9 mouse cellular contexts compared by ENCODE assay signal in genomic region chr4:47295547-47295946, GRCm38 (mm10). TPM values are rescaled to one million over a fixed set of nuclear protein-coding genes. Genes with fewer than 3 reads are reported as not detected.
DNase-seq lines count a peak whose midpoint lies in the region; ATAC-seq and TF ChIP-seq lines count a peak whose summit lies in the region.
"Had no signal": no experiment of that assay in that cellular context is flagged by ENCODE, and none has a peak within 500 bp of the region (broad histone marks: within the 10 kb centered on the region; RNA-seq: fewer than 3 reads in every experiment).

No protein-coding gene starts in this region.

- TF ChIP-seq POLR2A in lung, adult 2 months (IDR thresholded peaks at IDR 0.05; ENCODE audit: borderline replicate concordance, extremely low read depth, low read depth, low read length) = no peak

- ATAC-seq in lung, embryonic 14.5 days (ENCODE audit: insufficient read depth) = peak; percentile 33; the same call in 1 of the 2 replicates
- no peak for ATAC-seq in heart, embryonic 16.5 days (replicated peaks; ENCODE audit: extremely low read depth, insufficient read depth, low FRiP score)
- no peak for ATAC-seq in inflammation-experienced regulatory T-cells, adult 6 months

- H3K4me3 ChIP-seq in lung, embryonic 14.5 days (ENCODE audit: low read depth, low read length) = no peak overlapping the region
- no peak overlapping the region for H3K4me3 ChIP-seq in lung, adult 2 months (replicated peaks; ENCODE audit: extremely low read depth, low read depth, low read length)
- no peak overlapping the region for H3K4me3 ChIP-seq in heart, embryonic 16.5 days (ENCODE audit: low read length)
- H3K4me3 ChIP-seq: embryonic facial prominence, embryonic 13.5 days had no signal

- H3K27me3 ChIP-seq in lung, embryonic 14.5 days (ENCODE audit: insufficient read depth, low read length) = no peaks in the 10 kb centered on the region
- H3K27me3 ChIP-seq in heart, embryonic 16.5 days (ENCODE audit: control insufficient read depth, insufficient read depth, low read length) = no peaks in the 10 kb centered on the region
- H3K27me3 ChIP-seq: embryonic facial prominence, embryonic 13.5 days had no signal

- H3K4me2 ChIP-seq in lung, embryonic 14.5 days = no peak overlapping the region
- H3K4me2 ChIP-seq in heart, embryonic 16.5 days (ENCODE audit: low read depth, low read length) = no peak overlapping the region
- H3K4me2 ChIP-seq: embryonic facial prominence, embryonic 13.5 days had no signal

- 39% methylated on average over 3 of the region's 3 CpGs for WGBS in lung, embryonic 14.5 days
- WGBS in lung, adult 2 months = 50% methylated on average over 3 of the region's 3 CpGs
- 37% methylated on average over 3 of the region's 3 CpGs for WGBS in heart, embryonic 16.5 days

- H3K9me3 ChIP-seq in lung, embryonic 14.5 days (ENCODE audit: low read depth, low read length) = no peaks in the 10 kb centered on the region
- peaks cover 15% of the 10 kb centered on the region for H3K9me3 ChIP-seq in heart, embryonic 16.5 days (replicated peaks; ENCODE audit: control insufficient read depth, low read length)

- no peak overlapping the region for H3K9ac ChIP-seq in lung, embryonic 14.5 days
- H3K9ac ChIP-seq in heart, embryonic 16.5 days (ENCODE audit: low read length) = no peak overlapping the region
- H3K9ac ChIP-seq: embryonic facial prominence, embryonic 13.5 days had no signal

- H3K4me1 ChIP-seq in lung, embryonic 14.5 days (ENCODE audit: insufficient read depth) = peaks cover 6% of the 10 kb centered on the region; the same call in 1 of the 2 replicates
- H3K4me1 ChIP-seq in lung, adult 2 months (ENCODE audit: control insufficient read depth, insufficient read depth, low read length) = peaks cover 7% of the 10 kb centered on the region
- H3K4me1 ChIP-seq in heart, embryonic 16.5 days (ENCODE audit: control insufficient read depth, insufficient read depth, low read length) = peaks cover 15% of the 10 kb centered on the region

- no peak for TF ChIP-seq CTCF in lung, embryonic 14.5 days (IDR thresholded peaks at IDR 0.05; ENCODE audit: low read depth)
- no peak for TF ChIP-seq CTCF in lung, adult 2 months (IDR thresholded peaks at IDR 0.05; ENCODE audit: insufficient read depth, low read length)

- peak; percentile 47 for DNase-seq in lung, embryonic 14.5 days
- DNase-seq in lung, adult 2 months = no peak
- peak; percentile 95 for DNase-seq in cerebellum, postnatal 10 days
- DNase-seq in lung, postnatal 4 days = peak; percentile 25 to 47
- no peak for DNase-seq in frontal cortex, adult 2 months (ENCODE audit: extremely low spot score in 1 of 2, low spot score in 1 of 2)
- no peak for DNase-seq in MN1 (ENCODE audit: low spot score)

- H3K27ac ChIP-seq in lung, embryonic 14.5 days (ENCODE audit: low read depth) = no peak overlapping the region
- H3K27ac ChIP-seq in heart, embryonic 16.5 days (ENCODE audit: low read length) = 0 out of 2 replicates have a peak overlapping the region, but pooled peaks have one; percentile 35
- H3K27ac ChIP-seq: embryonic facial prominence, embryonic 13.5 days had no signal

- no peaks in the 10 kb centered on the region for H3K36me3 ChIP-seq in lung, embryonic 14.5 days (ENCODE audit: insufficient read depth)
- peaks cover 10% of the 10 kb centered on the region for H3K36me3 ChIP-seq in heart, embryonic 16.5 days (ENCODE audit: control insufficient read depth, insufficient read depth)

RNA-seq across cellular contexts. Expression of gene Tgfbr1, which starts 57.5 kb away (rescaled TPM):
- polyA plus RNA-seq in lung, embryonic 14.5 days (2014; fragmentation: Nextera tagmentation; extraction: Ambion mirVana) = 36.6 and 38.4 TPM in 2 replicates
- polyA plus RNA-seq in lung, adult 2 months (2012; rRNA removed) = 6.2 and 9.9 TPM in 2 replicates
- 20.3 and 20.6 TPM in 2 replicates for polyA plus RNA-seq in heart, embryonic 16.5 days (2015; fragmentation: Nextera tagmentation; extraction: Ambion mirVana)
- 11.6 and 15.6 TPM in 2 replicates for polyA plus RNA-seq in frontal cortex, adult 2 months (2012; rRNA removed)
- polyA plus RNA-seq in inflammation-experienced regulatory T-cells, adult 6 months (2017; shearing (Covaris generic)) = 10 to 100 TPM; 15.9 to 38.6 (median 37.9) TPM

Comparison
In these comparisons a context has a peak if more than half of its experiments do, and no peak if none do; other contexts are left out.
1. DNase-seq: peak in lung, embryonic 14.5 days (single experiment), cerebellum, postnatal 10 days (2 of 2) and lung, postnatal 4 days (2 of 2); none in lung, adult 2 months (single experiment), frontal cortex, adult 2 months (0 of 2) and MN1 (single experiment).